Mouse (Mus musculus): ENCODE results near the gene Il23r. TPM values are rescaled to one million over a fixed set of nuclear protein-coding genes. Genes with fewer than 3 reads are reported as not detected.
A peak's percentile ranks its signal among the peaks of the same experiment; 100 is the strongest.
"Not testable (repeated sequence)": the region's sequence is repeated elsewhere in the genome, so short reads cannot be mapped to it uniquely, and the experiment has no call there.

The Il23r gene
- polyA plus RNA-seq, 1 experiment from 2014 or later: not detected

DNA sequence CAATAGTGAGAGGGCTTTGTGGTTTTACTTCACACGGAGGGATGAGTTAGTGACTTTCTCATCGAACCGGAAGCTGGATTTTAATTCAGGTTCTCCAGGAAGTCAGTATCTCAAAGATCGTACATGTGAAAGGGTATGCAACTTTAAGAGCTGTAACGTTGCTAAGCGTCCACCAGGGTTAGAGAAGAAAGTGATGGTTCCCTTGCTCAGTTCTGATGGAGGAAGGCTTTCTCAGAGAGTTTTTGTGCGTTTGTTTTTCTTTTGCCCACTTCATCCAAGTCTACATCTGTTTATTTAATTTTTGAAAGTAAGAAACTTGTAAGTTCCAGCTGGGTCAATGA, 40.1 kb upstream of the Il23r start:
- no peak overlapping the region for H3K4me3 ChIP-seq (ENCODE audit: low read depth, low read length)
- peaks cover 46% of the 10 kb centered on the region for H3K27me3 ChIP-seq (ENCODE audit: insufficient read depth, low read length)
- TF ChIP-seq CTCF (IDR thresholded peaks at IDR 0.05; ENCODE audit: low read depth) (no peak), EP300 (IDR thresholded peaks at IDR 0.05; ENCODE audit: low read depth) (no peak)
- 0 out of 2 replicates have a peak overlapping the region, but pooled peaks have one; percentile 4 for H3K4me2 ChIP-seq (ENCODE audit: low read depth, low read length)
- WGBS (ENCODE audit: insufficient replicate concordance): 52% methylated on average over 7 of the region's 7 CpGs
- no peaks in the 10 kb centered on the region for H3K9me3 ChIP-seq (ENCODE audit: low read length)
- DNase-seq (no peak), ATAC-seq (no peak)
- no peak overlapping the region for H3K9ac ChIP-seq (replicated peaks)
- H3K36me3 ChIP-seq (replicated peaks; ENCODE audit: insufficient read depth, low read length): no peaks in the 10 kb centered on the region
- H3K4me1 ChIP-seq (ENCODE audit: insufficient read depth): 0 out of 2 replicates have a peak, but pooled peaks cover 4% of the 10 kb centered on the region
- H3K27ac ChIP-seq (ENCODE audit: low read depth): peak overlapping the region; percentile 44

DNA sequence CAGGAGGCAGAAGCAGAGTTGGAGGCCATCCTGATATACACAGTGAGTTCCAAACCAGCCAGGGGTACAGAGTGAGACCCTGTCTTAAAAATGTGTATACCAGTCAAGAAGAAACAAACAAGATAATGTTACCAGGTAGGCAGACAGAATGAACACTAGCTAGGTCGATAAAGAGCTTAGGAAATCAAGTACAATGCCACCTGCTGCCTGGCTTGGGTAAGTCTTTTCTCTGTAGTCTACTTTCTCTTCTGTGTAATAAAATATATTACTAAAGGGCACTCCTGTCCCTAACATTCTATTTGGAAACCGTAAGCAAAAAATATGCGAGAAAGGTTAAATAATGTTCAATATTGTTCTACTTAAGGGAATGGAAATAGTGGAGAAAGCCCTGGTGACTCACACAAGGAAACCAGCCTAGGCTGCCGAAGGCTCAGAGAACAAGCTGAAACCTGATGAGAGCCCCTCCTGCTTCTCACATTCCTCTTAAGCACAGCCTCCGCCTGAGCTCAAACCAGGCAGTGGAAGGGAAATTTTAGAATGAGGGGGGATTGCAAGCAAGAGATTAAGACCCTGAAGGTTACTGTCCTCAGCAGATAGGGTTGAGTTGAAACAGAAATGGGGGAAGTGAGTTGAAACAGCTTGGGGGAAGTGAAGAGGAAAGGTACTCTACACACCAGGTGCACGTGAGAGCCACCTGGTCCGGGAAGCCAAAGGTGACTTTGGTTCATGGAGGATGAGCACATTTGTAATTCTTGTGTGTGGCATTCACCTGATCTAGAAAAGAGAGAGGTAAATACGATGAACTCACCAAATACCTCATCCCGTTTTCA, 39.6 kb upstream of the Il23r start:
- 49% methylated on average over 9 of the region's 9 CpGs for WGBS (ENCODE audit: insufficient replicate concordance)
- Histone ChIP-seq H3K36me3 (replicated peaks; ENCODE audit: insufficient read depth, low read length) (no peaks in the 10 kb centered on the region), H3K9ac (replicated peaks) (no peak overlapping the region), H3K27me3 (ENCODE audit: insufficient read depth, low read length) (peaks cover 45% of the 10 kb centered on the region), H3K9me3 (ENCODE audit: low read length) (no peaks in the 10 kb centered on the region), H3K4me1 (ENCODE audit: insufficient read depth) (0 out of 2 replicates have a peak, but pooled peaks cover 4% of the 10 kb centered on the region), H3K4me3 (ENCODE audit: low read depth, low read length) (no peak overlapping the region), H3K27ac (ENCODE audit: low read depth) (peak overlapping the region; percentile 16; the same call in 1 of the 2 replicates), H3K4me2 (ENCODE audit: low read depth, low read length) (0 out of 2 replicates have a peak overlapping the region, but pooled peaks have one; percentile 4)
- no peak for ATAC-seq
- TF ChIP-seq EP300 (IDR thresholded peaks at IDR 0.05; ENCODE audit: low read depth) (no peak), CTCF (IDR thresholded peaks at IDR 0.05; ENCODE audit: low read depth) (peak; percentile 31)
- DNase-seq: no peak

DNA sequence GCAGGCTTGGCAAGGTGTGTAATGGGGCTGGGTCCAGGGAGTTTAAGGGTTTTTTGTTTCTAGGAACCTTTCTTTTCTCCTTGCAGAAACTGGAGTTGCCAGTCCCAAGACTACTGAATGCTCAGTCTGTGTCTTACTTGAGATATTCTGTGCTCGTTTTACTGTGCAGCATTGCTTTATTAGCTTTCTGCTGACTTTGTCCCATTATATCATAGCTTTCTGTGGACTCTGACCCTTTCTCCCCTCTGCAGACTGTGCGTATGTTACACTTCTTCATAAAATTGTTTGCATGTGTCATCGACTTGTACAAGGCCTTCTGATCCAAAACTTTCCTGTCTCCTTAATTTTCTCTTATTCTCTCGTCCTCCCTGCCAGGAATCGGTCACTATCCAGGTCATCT, 34.7 kb upstream of the Il23r start:
- WGBS (ENCODE audit: insufficient replicate concordance): 72% methylated on average over 5 of the region's 5 CpGs
- no peak for ATAC-seq
- no peaks in the 10 kb centered on the region for H3K36me3 ChIP-seq (replicated peaks; ENCODE audit: insufficient read depth, low read length)

DNA sequence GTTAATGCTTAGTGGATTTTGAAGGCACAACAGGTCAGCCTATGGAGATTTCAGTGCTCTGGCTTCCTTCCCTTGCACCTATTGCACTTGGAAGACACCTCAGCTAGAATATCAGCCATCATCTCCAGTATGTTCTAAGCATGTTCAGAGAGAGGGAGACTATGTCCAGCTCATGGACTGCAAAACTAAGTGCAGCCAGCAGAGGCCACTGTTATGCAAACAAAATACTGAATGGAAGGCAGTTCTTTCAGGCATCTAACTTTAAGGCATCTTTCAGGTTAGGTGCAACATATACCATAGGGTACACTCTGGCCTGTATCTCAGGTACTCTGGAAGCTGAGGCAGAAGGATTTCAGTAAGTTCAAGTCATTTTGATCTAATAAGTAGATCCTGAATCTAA, 19.1 kb upstream of the Il23r start:
- H3K4me1 ChIP-seq (ENCODE audit: insufficient read depth): no peaks in the 10 kb centered on the region
- no peaks in the 10 kb centered on the region for H3K9me3 ChIP-seq (ENCODE audit: low read length)
- no peak overlapping the region for H3K4me2 ChIP-seq (ENCODE audit: low read depth, low read length)
- DNase-seq (peak; percentile 40), ATAC-seq (no peak)
- H3K36me3 ChIP-seq (replicated peaks; ENCODE audit: insufficient read depth, low read length): no peaks in the 10 kb centered on the region
- no peak overlapping the region for H3K4me3 ChIP-seq (ENCODE audit: low read depth, low read length)
- TF ChIP-seq CTCF (IDR thresholded peaks at IDR 0.05; ENCODE audit: low read depth): peak; percentile 66
- no peak for TF ChIP-seq EP300 (IDR thresholded peaks at IDR 0.05; ENCODE audit: low read depth)
- no peak overlapping the region for H3K27ac ChIP-seq (ENCODE audit: low read depth)
- H3K9ac ChIP-seq (replicated peaks): no peak overlapping the region
- no peaks in the 10 kb centered on the region for H3K27me3 ChIP-seq (ENCODE audit: insufficient read depth, low read length)

More for the DNA sequence above, 34.7 kb upstream of the Il23r start:
- H3K4me1 ChIP-seq (ENCODE audit: insufficient read depth): no peaks in the 10 kb centered on the region
- H3K4me2 ChIP-seq (ENCODE audit: low read depth, low read length): no peak overlapping the region
- H3K27me3 ChIP-seq (ENCODE audit: insufficient read depth, low read length): peaks cover under 1% of the 10 kb centered on the region; the same call in 1 of the 2 replicates
- no peak for DNase-seq
- no peak for TF ChIP-seq EP300 (IDR thresholded peaks at IDR 0.05; ENCODE audit: low read depth)
- no peak for TF ChIP-seq CTCF (IDR thresholded peaks at IDR 0.05; ENCODE audit: low read depth)
- no peak overlapping the region for H3K27ac ChIP-seq (ENCODE audit: low read depth)
- no peaks in the 10 kb centered on the region for H3K9me3 ChIP-seq (ENCODE audit: low read length)
- no peak overlapping the region for H3K4me3 ChIP-seq (ENCODE audit: low read depth, low read length)
- H3K9ac ChIP-seq (replicated peaks): no peak overlapping the region

DNA sequence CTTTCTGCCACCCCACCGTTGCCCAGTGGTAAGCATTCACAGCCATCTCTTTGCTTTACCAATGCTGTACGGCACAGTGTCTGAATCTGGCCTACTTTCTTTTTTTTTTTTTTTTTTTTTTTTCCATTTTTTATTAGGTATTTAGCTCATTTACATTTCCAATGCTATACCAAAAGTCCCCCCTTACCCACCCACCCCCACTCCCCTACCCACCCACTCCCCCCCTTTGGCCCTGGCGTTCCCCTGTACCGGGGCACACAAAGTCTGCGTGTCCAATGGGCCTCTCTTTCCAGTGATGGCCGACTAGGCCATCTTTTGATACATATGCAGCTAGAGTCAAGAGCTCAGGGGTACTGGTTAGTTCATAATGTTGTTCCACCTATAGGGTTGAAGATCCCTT, 10.3 kb upstream of the Il23r start:
- not testable (repeated sequence) for H3K27ac ChIP-seq (ENCODE audit: low read depth); ATAC-seq; H3K9ac ChIP-seq (replicated peaks); H3K9me3 ChIP-seq (ENCODE audit: low read length); DNase-seq; H3K27me3 ChIP-seq (ENCODE audit: insufficient read depth, low read length); H3K4me2 ChIP-seq (ENCODE audit: low read depth, low read length); H3K4me3 ChIP-seq (ENCODE audit: low read depth, low read length); H3K4me1 ChIP-seq (ENCODE audit: insufficient read depth); H3K36me3 ChIP-seq (replicated peaks; ENCODE audit: insufficient read depth, low read length)
- WGBS (ENCODE audit: insufficient replicate concordance): 83% methylated on average over 2 of the region's 6 CpGs

DNA sequence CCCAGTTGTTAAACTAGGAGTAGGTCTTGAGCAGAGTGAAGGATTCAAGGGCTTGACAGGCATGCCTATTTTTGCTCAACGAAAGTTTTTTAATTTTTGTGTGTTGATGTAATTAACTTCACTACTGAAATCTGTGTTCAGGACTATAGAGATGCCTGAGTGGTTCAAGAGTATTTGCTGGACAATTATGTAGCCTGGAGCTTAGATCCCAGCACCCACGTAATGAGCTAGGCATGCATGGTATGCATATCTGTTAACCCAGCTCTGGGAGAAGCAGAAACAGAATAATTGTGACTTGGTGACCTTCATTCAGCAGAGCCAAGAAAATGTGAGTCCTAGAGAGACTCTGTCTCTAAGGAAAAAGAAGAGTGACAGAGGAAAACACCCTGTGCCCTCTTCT, 10.6 kb downstream of the Il23r start:
- ATAC-seq: no peak
- H3K9ac ChIP-seq (replicated peaks): no peak overlapping the region
- no peaks in the 10 kb centered on the region for H3K9me3 ChIP-seq (ENCODE audit: low read length)
- no peaks in the 10 kb centered on the region for H3K27me3 ChIP-seq (ENCODE audit: insufficient read depth, low read length)
- 65% methylated on average over 2 of the region's 2 CpGs for WGBS (ENCODE audit: insufficient replicate concordance)
- H3K4me2 ChIP-seq (ENCODE audit: low read depth, low read length): no peak overlapping the region
- no peaks in the 10 kb centered on the region for H3K36me3 ChIP-seq (replicated peaks; ENCODE audit: insufficient read depth, low read length)
- no peak for TF ChIP-seq CTCF (IDR thresholded peaks at IDR 0.05; ENCODE audit: low read depth)
- no peak for TF ChIP-seq EP300 (IDR thresholded peaks at IDR 0.05; ENCODE audit: low read depth)
- no peak overlapping the region for H3K4me3 ChIP-seq (ENCODE audit: low read depth, low read length)
- H3K4me1 ChIP-seq (ENCODE audit: insufficient read depth): no peaks in the 10 kb centered on the region
- H3K27ac ChIP-seq (ENCODE audit: low read depth): no peak overlapping the region
- DNase-seq: no peak
